Mouse (Mus musculus): ENCODE measurements around the gene Gtpbp10.

The Gtpbp10 gene

GRCm38 (mm10) chr5:5503381-5503780 lies 56.0 kb downstream of the Gtpbp10 start:
- intact Hi-C loops (cut with DNase I) = loop anchor here (5.0 kb wide), 1 partner anchor 139 kb away; no protein-coding TSS in a partner anchor

GRCm38 (mm10) chr5:5501583-5501982 lies 57.8 kb downstream of the Gtpbp10 start:
- intact Hi-C loops (cut with DNase I) = loop anchor here (5.0 kb wide), 1 partner anchor 141 kb away; no protein-coding TSS in a partner anchor

DNA sequence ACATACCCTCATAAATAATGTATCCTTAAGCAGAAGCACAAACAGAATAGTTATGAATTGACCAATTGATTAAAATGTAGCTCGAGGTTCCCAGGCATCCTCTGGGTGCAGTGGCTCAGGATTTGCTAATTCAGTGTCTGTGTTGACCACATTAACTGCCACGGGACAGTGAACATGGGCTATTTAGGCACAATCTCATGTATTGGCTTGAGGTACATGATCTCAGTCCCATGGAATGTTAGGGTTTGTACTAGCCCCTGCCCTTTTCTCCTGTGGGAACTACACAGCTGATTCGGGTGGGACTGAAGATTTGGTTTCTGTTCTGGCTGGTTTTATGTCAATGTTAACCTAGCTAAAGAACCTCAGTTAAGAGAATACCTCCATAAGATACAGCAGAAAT lies 62.9 kb downstream of the Gtpbp10 start:
- intact Hi-C loops (cut with DNase I) = no loop called here

DNA sequence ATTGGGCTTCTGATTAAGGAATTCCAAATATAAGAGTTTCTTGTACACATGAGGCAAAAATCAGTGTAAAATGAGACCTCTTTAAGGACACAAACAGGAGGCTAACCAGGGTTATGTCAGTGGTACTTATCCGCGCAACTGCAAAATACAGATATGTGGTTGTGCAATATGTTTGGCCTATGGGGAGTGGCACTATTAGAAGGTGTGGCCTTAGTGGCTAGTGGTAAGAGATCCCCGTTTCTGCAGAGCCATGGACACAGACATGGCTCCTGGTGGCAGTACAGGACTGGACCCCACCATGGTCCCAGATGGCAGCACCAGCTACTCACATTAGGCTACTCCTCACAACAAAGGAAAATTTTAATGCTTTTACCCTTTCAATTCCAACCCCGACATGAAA lies 64.3 kb downstream of the Gtpbp10 start:
- intact Hi-C loops (cut with DNase I) = no loop called here

DNA sequence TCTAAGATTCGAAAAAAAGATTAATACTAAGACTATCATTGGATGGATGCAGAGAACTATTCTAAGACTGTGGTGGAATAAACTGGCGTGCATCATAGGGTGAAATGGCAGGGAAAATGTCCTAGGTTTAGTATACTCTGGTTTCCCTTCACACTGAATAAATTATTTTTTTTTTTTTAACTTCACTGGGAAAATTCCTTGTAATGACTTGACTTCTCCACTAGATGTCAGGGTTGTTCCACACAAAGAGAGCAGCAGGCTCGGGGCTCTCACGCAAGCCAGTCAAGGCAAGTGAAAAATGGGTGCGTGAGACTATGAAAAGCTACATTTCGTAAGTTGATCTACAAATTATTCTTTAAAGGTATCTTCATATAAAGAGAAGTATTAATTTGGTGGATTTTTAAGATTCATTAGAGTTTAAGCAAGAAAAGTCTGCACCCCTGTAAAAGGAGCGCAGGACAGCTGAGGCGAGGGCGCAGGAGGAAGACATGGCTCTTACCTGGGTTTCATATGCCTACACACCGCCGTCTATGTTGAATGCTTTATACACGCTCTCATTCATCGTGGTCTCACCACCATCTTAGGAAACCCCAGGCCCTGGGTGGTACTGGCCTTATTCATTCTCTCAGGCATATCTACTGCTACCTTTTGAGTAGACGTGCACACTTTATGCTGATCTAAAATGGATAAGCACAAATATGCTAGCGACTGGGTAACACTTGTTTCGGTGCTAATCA lies 64.9 kb downstream of the Gtpbp10 start:
- intact Hi-C loops (cut with DNase I) = loop anchor here (1.0 kb wide), 1 partner anchor 255 kb away; the partner anchor contains the start of gene Steap1

GRCm38 (mm10) chr5:5492163-5492562 lies 67.2 kb downstream of the Gtpbp10 start:
- intact Hi-C loops (cut with DNase I) = no loop called here

Data from adrenal gland (tissue).